Mouse (Mus musculus) midbrain, embryonic 11.5 days (tissue): ENCODE results near the gene Gm17660. TPM values are rescaled to one million over a fixed set of nuclear protein-coding genes. Genes with fewer than 3 reads are reported as not detected.
A peak's percentile ranks its signal among the peaks of the same experiment; 100 is the strongest.

Experiments
- ATAC-seq: fragments of 200-750 bp; cut with Nextera tagmentation; 2 replicates; pipeline ENCODE4 v1.8.0; 2017; ENCODE audit warnings: moderate TSS enrichment, moderate library complexity; ENCODE audit not compliant: low FRiP score
- DNase-seq: peaks from one replicate; pipeline ENCODE4 v3.0.0; 2015; ENCODE audit warnings: low spot score; ENCODE audit errors: missing footprints
- H3K27ac ChIP-seq: fragments of 300-500 bp; sonication (generic); 2 replicates; pipeline ENCODE4 v1.5.1; 2014; ENCODE audit warnings: low read depth, low read length
- H3K27me3 ChIP-seq: fragments of 300-500 bp; sonication (generic); 2 replicates; pipeline ENCODE4 v1.6.1; 2014; ENCODE audit warnings: mild to moderate bottlenecking, low read length, moderate library complexity, mixed read lengths; ENCODE audit not compliant: control insufficient read depth, insufficient read depth
- H3K36me3 ChIP-seq: fragments of 300-500 bp; sonication (generic); 2 replicates; pipeline ENCODE4 v1.6.1; 2014; ENCODE audit warnings: mild to moderate bottlenecking, low read length, moderate library complexity, mixed read lengths; ENCODE audit not compliant: control insufficient read depth, insufficient read depth
- H3K4me1 ChIP-seq: fragments of 300-500 bp; sonication (generic); 2 replicates; pipeline ENCODE4 v1.6.1; 2014; ENCODE audit warnings: low read length; ENCODE audit not compliant: control insufficient read depth, insufficient read depth
- H3K4me2 ChIP-seq: fragments of 300-500 bp; sonication (generic); 2 replicates; pipeline ENCODE4 v1.6.1; 2014; ENCODE audit warnings: mild to moderate bottlenecking, moderate library complexity
- H3K4me3 ChIP-seq: fragments of 300-500 bp; sonication (generic); 2 replicates; pipeline ENCODE4 v1.5.1; 2014; ENCODE audit warnings: low read depth, low read length
- H3K9ac ChIP-seq: fragments of 300-500 bp; sonication (generic); 2 replicates; pipeline ENCODE4 v1.6.1; 2014; ENCODE audit warnings: low read length
- H3K9me3 ChIP-seq: fragments of 300-500 bp; sonication (generic); 2 replicates; pipeline ENCODE4 v1.6.1; 2016; ENCODE audit warnings: low read length; ENCODE audit not compliant: control insufficient read depth
- WGBS: fragments of 180-500 bp; shearing (Covaris S2); extraction: QIAGEN DNeasy Blood & Tissue Kit; methylation state at CpG from one replicate; pipeline ENCODE4 v1.1.7; 2014; 5-methylcytosine and 5-hydroxymethylcytosine counted together
- polyA plus RNA-seq: library from polyadenylated mRNA; unstranded; fragments of >200 nt; fragmentation: Nextera tagmentation; extraction: Ambion mirVana; gene quantifications from 2 replicates; pipeline ENCODE4 v1.2.1, GENCODE M21; 2014

Gene Gm17660
- polyA plus RNA-seq, 1 experiment from 2014 or later: 0.29 TPM

DNA sequence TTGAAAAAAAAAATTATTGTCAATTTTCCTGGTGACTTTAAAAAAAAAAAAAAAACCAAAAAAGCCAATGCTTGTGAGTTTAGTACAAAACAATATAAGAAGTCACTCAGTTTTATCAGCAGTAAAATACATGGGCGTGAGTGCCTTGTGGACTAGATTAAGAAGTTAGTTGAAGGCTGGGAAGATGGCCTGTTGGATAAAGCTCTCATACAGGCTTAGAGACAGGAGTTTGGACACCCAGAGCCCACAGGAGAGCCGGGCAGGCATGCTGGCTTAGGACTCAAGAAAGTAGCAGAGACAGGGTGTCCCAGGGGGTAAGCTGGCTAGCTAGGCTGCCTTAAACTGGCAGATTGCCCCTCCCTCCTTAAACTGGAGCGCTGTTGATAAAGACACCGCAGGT, 22.5 kb downstream of the Gm17660 start:
- Histone ChIP-seq H3K4me3 (no peak overlapping the region), H3K27me3 (no peaks in the 10 kb centered on the region), H3K4me2 (no peak overlapping the region), H3K36me3 (peaks cover 10% of the 10 kb centered on the region), H3K9me3 (no peaks in the 10 kb centered on the region), H3K9ac (no peak overlapping the region), H3K27ac (no peak overlapping the region), H3K4me1 (no peaks in the 10 kb centered on the region)
- no peak for ATAC-seq
- WGBS: 94% methylated on average over 4 of the region's 4 CpGs
- no peak for DNase-seq

- peaks cover 10% of the 10 kb centered on the region for H3K36me3 ChIP-seq
- 58% methylated on average over 8 of the region's 8 CpGs for WGBS
- ATAC-seq (no peak), DNase-seq (no peak)
- H3K9me3 ChIP-seq: no peaks in the 10 kb centered on the region
- no peak overlapping the region for H3K27ac ChIP-seq
- no peaks in the 10 kb centered on the region for H3K27me3 ChIP-seq
- no peak overlapping the region for H3K9ac ChIP-seq
- H3K4me1 ChIP-seq: peaks cover 1% of the 10 kb centered on the region; the same call in 1 of the 2 replicates
- no peak overlapping the region for H3K4me2 ChIP-seq
- H3K4me3 ChIP-seq: no peak overlapping the region
Measured at GRCm38 (mm10) chr5:104052956-104053355, 24.5 kb downstream of the Gm17660 start.

GRCm38 (mm10) chr5:104048139-104048538, 29.3 kb downstream of the Gm17660 start:
- H3K4me3 ChIP-seq: peak overlapping the region; percentile 68; the same call in 1 of the 2 replicates
- no peaks in the 10 kb centered on the region for H3K9me3 ChIP-seq
- 59% methylated on average over 4 of the region's 4 CpGs for WGBS
- no peak overlapping the region for H3K9ac ChIP-seq
- peak overlapping the region; percentile 46 for H3K4me2 ChIP-seq
- peaks cover 10% of the 10 kb centered on the region for H3K36me3 ChIP-seq
- no peak for DNase-seq
- ATAC-seq: no peak
- no peak overlapping the region for H3K27ac ChIP-seq
- H3K4me1 ChIP-seq: peaks cover 4% of the 10 kb centered on the region; the same call in 1 of the 2 replicates
- no peaks in the 10 kb centered on the region for H3K27me3 ChIP-seq

DNA sequence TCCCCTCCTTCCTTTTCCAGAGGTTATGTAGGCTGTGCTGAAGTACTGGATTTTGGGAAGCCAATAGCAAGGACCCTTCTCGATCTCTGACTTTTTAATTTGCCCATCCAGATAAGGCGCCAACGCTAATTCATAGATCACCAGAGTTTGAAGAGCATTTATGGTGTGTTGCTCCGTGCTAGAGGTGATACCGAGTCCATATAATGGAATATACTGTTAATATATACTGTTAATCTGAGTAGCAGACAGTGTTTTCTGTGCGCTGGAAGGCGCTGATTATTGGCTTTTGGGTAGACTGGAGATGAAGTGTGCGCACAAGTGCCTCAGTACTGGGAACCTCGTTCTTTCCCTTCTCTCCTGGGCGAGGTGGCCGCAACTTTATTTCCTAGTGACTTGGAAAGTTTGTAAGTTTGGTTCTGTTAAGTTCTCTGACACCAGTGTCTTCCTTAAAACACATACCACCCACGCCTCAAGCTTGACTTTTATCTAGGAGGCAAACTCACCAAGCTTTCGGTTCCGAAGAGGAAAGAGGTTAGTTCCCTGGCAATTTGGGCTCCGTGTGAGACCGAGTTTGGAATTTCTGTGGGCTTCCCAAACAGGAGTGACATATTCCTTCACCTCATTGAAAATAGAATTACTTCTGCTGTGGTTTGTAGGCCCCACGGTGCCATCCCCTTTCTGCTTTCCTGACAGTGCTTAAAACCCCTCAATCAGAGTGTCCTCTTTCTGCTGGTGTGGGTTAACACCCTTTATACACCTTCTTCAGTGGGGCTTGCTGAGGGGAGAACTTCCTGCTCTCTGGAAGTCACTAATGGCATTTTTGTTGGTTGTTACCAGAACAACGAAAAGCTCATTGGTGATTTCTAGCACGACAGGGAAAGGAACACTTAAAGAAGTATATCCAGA, 30.0 kb downstream of the Gm17660 start:
- peaks cover 4% of the 10 kb centered on the region; the same call in 1 of the 2 replicates for H3K4me1 ChIP-seq
- ATAC-seq (no peak; the same call in 1 of the 2 replicates), DNase-seq (no peak)

DNA sequence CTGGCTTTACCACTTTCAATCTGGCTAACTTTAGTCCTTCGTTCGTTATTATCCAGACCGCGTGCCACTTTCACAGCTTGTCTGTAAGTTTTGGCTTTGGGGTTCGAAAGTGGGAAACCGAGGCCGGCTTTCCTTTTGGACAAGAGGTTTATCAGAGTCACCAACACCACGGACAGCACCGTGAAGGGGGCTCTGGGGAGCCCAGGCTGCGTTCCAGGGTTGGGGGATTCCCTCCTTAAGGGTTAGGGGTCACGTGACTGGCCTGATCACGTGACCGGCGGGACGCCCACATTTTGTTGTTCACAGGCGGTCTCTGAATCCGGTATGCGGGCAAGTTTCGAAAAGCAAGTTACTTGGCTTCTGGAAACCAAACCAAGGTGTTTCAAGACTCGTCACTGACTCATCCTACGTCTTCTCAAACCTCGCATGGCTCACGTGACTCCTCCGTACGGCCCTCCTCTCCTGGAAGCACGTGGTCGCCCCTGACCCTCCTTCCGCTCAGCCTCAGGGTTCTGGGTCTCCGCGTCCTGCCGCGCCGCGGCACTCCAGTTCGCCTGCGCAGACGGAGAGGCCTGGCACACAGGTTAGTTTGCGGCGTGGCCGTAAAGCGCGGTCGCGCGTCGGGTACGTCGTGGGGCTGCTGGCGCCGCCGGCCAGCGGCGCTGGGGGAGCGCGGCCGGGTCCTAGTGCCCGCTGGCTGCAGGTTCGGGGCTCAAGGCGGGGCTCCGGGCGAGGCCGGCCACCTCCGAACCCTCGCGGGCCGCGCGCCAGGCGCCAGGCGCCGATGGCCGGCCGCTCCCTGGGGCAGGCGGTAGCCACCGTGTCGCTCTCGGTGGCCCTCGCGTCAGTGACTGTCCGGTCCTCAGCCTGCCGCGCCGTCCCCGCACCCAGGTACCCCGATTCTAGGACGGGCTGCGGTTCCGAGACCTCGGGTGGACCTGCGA, 30.9 kb downstream of the Gm17660 start, which contains the start of gene Nudt9:
TSS of gene Nudt9 (plus strand) at position 51 of the 944 bp plus-strand sequence.
- no peaks in the 10 kb centered on the region for H3K27me3 ChIP-seq
- H3K9me3 ChIP-seq: no peaks in the 10 kb centered on the region
- peaks cover 7% of the 10 kb centered on the region for H3K36me3 ChIP-seq
- H3K27ac ChIP-seq: peak within 1 kb of the TSS; percentile 67; the same call in 1 of the 2 replicates
- H3K4me2 ChIP-seq: peak within 1 kb of the TSS; percentile 46
- WGBS: 6% methylated on average over 88 of the region's 90 CpGs
- DNase-seq (peak; percentile 99), ATAC-seq (peak; percentile 99)
- H3K9ac ChIP-seq: peak within 1 kb of the TSS; percentile 88
- peaks cover 4% of the 10 kb centered on the region; the same call in 1 of the 2 replicates for H3K4me1 ChIP-seq
- H3K4me3 ChIP-seq: peak within 1 kb of the TSS; percentile 68

More for the DNA sequence above, 30.0 kb downstream of the Gm17660 start:
- Histone ChIP-seq H3K9me3 (no peaks in the 10 kb centered on the region), H3K4me2 (peak overlapping the region; percentile 46), H3K4me3 (peak overlapping the region; percentile 68), H3K27ac (no peak overlapping the region; the same call in 1 of the 2 replicates), H3K27me3 (no peaks in the 10 kb centered on the region), H3K36me3 (peaks cover 10% of the 10 kb centered on the region), H3K9ac (peak overlapping the region; percentile 88)
- 13% methylated on average over 19 of the region's 19 CpGs for WGBS

DNA sequence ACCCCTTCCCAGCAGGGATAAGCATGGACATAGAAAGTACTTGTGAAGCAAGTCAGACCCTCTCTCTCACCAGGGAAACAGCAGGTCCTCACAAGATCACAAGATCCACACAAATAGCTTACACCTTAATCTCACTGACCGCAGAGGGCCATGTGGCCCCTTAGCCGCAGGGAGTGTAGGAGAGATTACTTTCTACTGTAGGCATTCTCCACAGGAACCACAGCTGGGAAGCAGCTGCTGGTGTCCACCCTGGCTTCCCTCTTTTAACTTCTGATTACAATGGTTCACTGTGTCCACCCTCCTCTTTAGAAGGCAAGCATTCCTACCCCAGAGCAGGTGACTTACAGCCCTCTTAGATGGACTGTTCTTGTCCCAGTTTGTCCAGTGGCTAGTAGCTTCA, 33.7 kb downstream of the Gm17660 start:
- DNase-seq: peak; percentile 75
- WGBS: 43% methylated on average over 2 of the region's 2 CpGs
- no peak overlapping the region for H3K4me2 ChIP-seq

DNA sequence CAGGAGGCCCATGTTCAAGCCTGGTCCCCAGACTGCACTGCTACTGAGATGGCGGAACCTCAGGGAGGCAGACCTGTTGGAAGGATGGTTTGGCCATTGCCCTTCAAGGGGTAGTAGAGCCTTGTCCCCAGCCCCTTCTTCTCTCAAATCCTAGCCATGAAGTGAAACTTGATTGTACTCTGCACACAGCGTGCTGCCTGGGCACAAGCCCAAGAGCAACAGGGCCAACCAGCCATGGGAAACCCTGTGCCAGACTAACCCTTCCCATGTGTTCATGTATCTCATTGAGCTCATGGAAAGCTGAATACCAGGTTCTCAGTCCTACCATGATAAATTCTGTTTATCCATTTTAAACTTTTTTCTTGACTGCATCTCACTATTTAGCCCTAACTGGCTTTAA, 34.5 kb downstream of the Gm17660 start:
- Histone ChIP-seq H3K4me3 (no peak overlapping the region), H3K27ac (no peak overlapping the region), H3K27me3 (no peaks in the 10 kb centered on the region), H3K4me1 (peaks cover 3% of the 10 kb centered on the region; the same call in 1 of the 2 replicates), H3K9me3 (no peaks in the 10 kb centered on the region), H3K4me2 (no peak overlapping the region), H3K36me3 (no peaks in the 10 kb centered on the region), H3K9ac (no peak overlapping the region)
- 86% methylated on average over 2 of the region's 2 CpGs for WGBS
- DNase-seq (peak; percentile 14), ATAC-seq (no peak)

More for the DNA sequence above, 33.7 kb downstream of the Gm17660 start:
- no peak overlapping the region for H3K9ac ChIP-seq
- H3K27ac ChIP-seq: no peak overlapping the region
- no peaks in the 10 kb centered on the region for H3K27me3 ChIP-seq
- no peaks in the 10 kb centered on the region for H3K9me3 ChIP-seq
- no peak for ATAC-seq
- peaks cover 4% of the 10 kb centered on the region; the same call in 1 of the 2 replicates for H3K4me1 ChIP-seq
- no peak overlapping the region for H3K4me3 ChIP-seq
- no peaks in the 10 kb centered on the region for H3K36me3 ChIP-seq

GRCm38 (mm10) chr5:104039154-104039932, 38.1 kb downstream of the Gm17660 start:
- no peaks in the 10 kb centered on the region for H3K9me3 ChIP-seq
- H3K4me3 ChIP-seq: no peak overlapping the region
- ATAC-seq: peak; percentile 24; the same call in 1 of the 2 replicates
- H3K27me3 ChIP-seq: no peaks in the 10 kb centered on the region
- DNase-seq: no peak
- no peaks in the 10 kb centered on the region for H3K4me1 ChIP-seq
- WGBS: 73% methylated on average over 6 of the region's 6 CpGs
- no peaks in the 10 kb centered on the region for H3K36me3 ChIP-seq
- H3K27ac ChIP-seq: no peak overlapping the region
- no peak overlapping the region for H3K9ac ChIP-seq
- no peak overlapping the region for H3K4me2 ChIP-seq
